Mouse (Mus musculus): ENCODE data around the gene Csf2. TPM values are rescaled to one million over a fixed set of nuclear protein-coding genes. Genes with fewer than 3 reads are reported as not detected.
"Not testable (repeated sequence)": the region's sequence is repeated elsewhere in the genome, so short reads cannot be mapped to it uniquely, and the experiment has no call there.

The Csf2 gene
- not detected for total RNA-seq (2021)
- long read RNA-seq, experiment 1: 0 reads
- long read RNA-seq, experiment 2: 0 reads

DNA sequence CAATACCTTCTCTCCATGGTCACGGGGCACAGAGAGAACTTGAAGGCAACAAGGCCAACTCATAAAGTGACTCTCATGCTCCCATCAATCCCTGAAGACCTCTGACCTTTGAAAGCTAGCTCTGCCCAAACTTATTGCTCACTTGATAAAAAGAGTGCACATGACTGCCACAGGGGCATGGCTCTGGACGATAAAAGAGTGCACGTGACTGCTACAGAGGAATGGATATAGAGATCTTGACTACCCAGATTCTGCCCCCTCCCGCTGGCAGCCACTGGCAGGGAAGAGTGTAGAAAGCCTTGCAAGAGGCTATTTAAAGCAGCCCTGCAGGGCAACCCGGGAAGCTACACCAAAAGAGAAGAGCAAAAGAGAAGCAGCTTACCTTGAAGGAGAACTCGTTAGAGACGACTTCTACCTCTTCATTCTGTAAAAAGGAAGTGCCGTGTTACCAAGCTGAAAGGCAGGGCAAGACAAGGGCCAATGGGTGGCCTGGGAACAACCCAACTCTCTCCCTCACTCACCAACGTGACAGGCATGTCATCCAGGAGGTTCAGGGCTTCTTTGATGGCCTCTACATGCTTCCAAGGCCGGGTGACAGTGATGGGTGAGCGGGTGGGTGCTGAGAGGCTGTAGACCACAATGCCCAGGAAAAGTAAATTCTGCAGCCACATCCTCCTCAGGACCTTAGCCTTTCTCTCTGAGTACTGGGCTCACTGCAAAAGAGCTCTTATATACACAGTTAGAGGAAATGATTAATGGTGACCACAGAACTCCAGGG is at the start of gene Csf2:
Gene Csf2, minus strand, starts transcription at position 728 of the 778 bp plus-strand sequence.
- intact Hi-C loops (cut with DNase I): no loop called here
- no peak for TF ChIP-seq CTCF (IDR thresholded peaks at IDR 0.05)
- no peak within 1 kb of the TSS for H3K27ac ChIP-seq
- DNase-seq (ENCODE audit: extremely low spot score in 1 of 2, low spot score in 2 of 2): no peak
- no peak within 1 kb of the TSS for H3K4me3 ChIP-seq

DNA sequence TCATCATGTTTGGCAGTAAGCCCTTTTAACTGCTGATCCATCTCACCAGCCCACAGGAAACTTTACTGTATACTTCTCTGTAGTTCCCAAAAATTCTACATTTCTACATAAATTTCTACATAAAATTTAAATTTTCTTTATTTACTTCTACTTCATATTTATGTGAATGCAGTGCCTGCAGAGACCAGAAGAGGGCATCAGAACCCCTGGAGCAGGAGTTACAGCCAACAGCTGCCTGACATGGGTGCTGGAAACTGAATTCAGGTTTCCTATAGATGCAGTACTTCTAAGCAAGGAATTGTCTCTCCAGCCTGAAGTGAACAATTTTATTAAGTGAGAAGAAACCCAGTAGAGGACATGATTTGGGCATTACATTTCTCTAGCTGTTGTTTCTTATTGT is 49.3 kb upstream of the Csf2 start:
- intact Hi-C loops (cut with DNase I): no loop called here

GRCm38 (mm10) chr11:54297471-54297870 is 48.0 kb upstream of the Csf2 start:
- intact Hi-C loops (cut with DNase I); H3K27ac ChIP-seq; DNase-seq (ENCODE audit: extremely low spot score in 1 of 2, low spot score in 2 of 2); H3K4me3 ChIP-seq: not testable (repeated sequence)

More for the DNA sequence above, 49.3 kb upstream of the Csf2 start:
- no peak for DNase-seq (ENCODE audit: extremely low spot score in 1 of 2, low spot score in 2 of 2)
- TF ChIP-seq CTCF (IDR thresholded peaks at IDR 0.05): peak; percentile 26
- H3K27ac ChIP-seq: no peak overlapping the region
- H3K4me3 ChIP-seq: no peak overlapping the region

- no peak overlapping the region for H3K27ac ChIP-seq
- no peak for TF ChIP-seq CTCF (IDR thresholded peaks at IDR 0.05)
- intact Hi-C loops (cut with DNase I): no loop called here
- no peak for DNase-seq (ENCODE audit: extremely low spot score in 1 of 2, low spot score in 2 of 2)
- no peak overlapping the region for H3K4me3 ChIP-seq
Measured at GRCm38 (mm10) chr11:54296734-54297133, 47.3 kb upstream of the Csf2 start.

DNA sequence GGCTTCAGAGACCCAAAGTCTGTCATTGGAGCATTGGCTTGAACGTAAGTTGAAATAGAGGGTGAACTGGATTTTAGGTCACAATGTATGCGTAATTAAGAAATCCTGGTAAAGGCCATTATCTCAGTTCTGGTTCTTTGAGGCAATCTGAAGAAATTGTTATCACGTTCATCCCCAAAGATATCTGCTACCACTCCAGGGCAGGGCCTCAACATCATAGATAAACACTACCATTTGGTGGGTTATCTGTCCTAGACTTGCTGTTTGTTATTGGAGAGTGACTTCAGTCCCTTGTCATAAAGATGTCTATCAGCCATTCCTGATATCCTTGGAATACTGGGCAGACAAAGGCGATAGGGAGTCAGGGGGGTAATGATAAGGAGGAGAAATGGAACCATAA is 46.5 kb upstream of the Csf2 start:
- Histone ChIP-seq H3K4me3 (no peak overlapping the region), H3K27ac (no peak overlapping the region)
- intact Hi-C loops (cut with DNase I): no loop called here
- no peak for TF ChIP-seq CTCF (IDR thresholded peaks at IDR 0.05)
- DNase-seq (ENCODE audit: extremely low spot score in 1 of 2, low spot score in 2 of 2): no peak

DNA sequence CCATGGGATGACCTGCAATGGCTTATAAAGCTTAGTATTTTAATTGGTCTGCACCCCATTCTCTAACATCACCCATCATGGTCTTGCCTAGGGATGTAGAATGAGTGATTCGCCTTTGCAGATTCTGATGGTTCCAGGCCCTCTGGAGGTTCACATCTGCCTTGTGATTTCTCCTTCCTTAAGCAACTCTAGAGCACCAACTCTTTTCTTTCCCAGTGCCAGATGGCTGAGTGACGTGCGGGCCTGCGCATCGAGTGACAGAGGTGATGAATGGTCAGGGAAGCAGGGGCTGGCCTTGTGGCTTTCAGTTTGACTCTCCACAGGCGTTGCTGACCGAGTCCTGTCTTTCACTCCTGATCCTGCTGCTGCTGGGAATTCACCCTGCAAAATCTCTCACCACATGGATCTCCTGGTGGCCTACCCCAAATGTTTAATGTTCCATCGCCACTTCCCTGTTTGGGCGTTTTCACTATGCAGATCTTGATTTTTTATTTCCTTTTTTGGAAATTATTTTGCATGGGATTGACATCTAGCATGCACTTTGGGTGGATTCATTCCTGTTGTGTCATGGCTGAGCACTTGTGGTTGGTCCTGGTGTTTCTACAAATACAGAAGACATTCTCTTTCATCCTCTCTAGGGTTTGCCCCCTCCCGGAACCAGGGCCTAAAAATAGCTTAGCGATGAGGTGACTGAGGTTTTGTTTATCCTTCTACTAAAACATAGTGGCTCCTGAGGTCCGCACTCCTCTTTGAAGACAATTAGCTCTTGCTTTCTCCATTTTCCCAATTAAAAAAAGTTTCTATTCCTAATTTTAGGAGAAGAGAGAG is 44.7 kb upstream of the Csf2 start:
- TF ChIP-seq CTCF (IDR thresholded peaks at IDR 0.05): no peak
- intact Hi-C loops (cut with DNase I): no loop called here
- Histone ChIP-seq H3K4me3 (no peak overlapping the region), H3K27ac (no peak overlapping the region)
- DNase-seq (ENCODE audit: extremely low spot score in 1 of 2, low spot score in 2 of 2): no peak

- TF ChIP-seq CTCF (IDR thresholded peaks at IDR 0.05): no peak
- Histone ChIP-seq H3K27ac (no peak overlapping the region), H3K4me3 (no peak overlapping the region)
- intact Hi-C loops (cut with DNase I): no loop called here
- no peak for DNase-seq (ENCODE audit: extremely low spot score in 1 of 2, low spot score in 2 of 2)
Measured at GRCm38 (mm10) chr11:54292163-54292562, 42.7 kb upstream of the Csf2 start.

DNA sequence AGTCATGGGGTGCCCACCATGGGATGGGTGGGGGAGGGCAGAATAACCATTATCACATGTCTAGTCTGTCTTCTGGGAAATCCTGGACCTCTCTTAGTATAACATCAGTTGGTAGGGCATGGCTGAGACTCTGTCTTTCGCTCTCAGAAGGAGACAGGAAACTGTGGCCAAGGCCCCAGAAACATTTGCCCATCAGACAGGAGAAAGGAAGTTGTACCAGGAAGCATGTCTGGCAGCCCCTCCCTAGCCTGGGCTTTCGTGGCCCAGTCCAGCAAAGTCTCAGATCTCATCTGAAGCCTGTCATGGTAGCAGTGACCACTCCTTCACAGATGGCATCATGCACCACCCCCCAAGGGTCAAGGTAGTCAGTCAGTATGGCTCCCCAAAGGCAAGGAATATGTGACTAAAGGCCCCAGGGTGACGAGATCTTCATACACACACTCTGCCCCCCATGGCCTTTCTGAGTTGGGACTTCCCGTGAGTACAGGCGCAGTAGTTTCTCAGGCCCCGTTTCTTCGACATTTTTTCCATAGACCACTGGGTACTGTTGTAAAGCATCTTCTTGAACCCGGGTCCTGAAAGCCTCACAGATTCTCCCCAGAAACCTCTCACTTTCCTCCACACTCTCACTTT is 38.5 kb upstream of the Csf2 start:
- Histone ChIP-seq H3K27ac (no peak overlapping the region), H3K4me3 (no peak overlapping the region)
- no peak for DNase-seq (ENCODE audit: extremely low spot score in 1 of 2, low spot score in 2 of 2)
- intact Hi-C loops (cut with DNase I): no loop called here
- TF ChIP-seq CTCF (IDR thresholded peaks at IDR 0.05): no peak

GRCm38 (mm10) chr11:54271437-54271949 is 22.0 kb upstream of the Csf2 start:
- intact Hi-C loops (cut with DNase I): no loop called here

GRCm38 (mm10) chr11:54269191-54269896 is 19.9 kb upstream of the Csf2 start:
- intact Hi-C loops (cut with DNase I): loop anchor here (2.0 kb wide), 1 partner anchor 47 kb away; no protein-coding TSS in a partner anchor
- TF ChIP-seq CTCF (IDR thresholded peaks at IDR 0.05): no peak
- no peak overlapping the region for H3K27ac ChIP-seq
- no peak for DNase-seq (ENCODE audit: extremely low spot score in 1 of 2, low spot score in 2 of 2)
- H3K4me3 ChIP-seq: no peak overlapping the region

More at GRCm38 (mm10) chr11:54271437-54271949, 22.0 kb upstream of the Csf2 start:
- TF ChIP-seq CTCF (IDR thresholded peaks at IDR 0.05): no peak
- Histone ChIP-seq H3K4me3 (no peak overlapping the region), H3K27ac (no peak overlapping the region)
- no peak for DNase-seq (ENCODE audit: extremely low spot score in 1 of 2, low spot score in 2 of 2)

DNA sequence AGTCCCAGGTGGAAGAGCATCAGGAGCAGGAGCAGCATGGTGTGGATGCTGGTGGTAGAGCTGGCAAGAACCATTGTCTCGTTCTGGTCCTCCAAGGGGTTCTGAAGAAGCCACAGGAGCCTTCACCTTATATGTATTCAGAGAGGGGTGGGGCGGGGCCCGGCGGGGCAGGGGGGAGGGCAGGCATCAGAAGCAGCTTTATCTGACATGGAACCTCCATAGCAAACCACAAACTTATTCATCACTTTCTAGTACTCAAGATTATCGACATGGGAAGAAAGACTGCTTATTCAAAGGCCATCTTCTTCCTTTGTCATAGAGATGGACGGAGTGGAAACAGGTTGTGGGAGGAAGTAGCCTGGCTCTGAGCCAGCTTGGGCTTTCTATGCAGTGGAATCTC is 17.7 kb upstream of the Csf2 start, which contains the start of gene Il3:
Gene Il3, minus strand, starts transcription at position 101 of the 400 bp plus-strand sequence.
- no peak for DNase-seq (ENCODE audit: extremely low spot score in 1 of 2, low spot score in 2 of 2)
- H3K27ac ChIP-seq: no peak within 1 kb of the TSS
- no peak within 1 kb of the TSS for H3K4me3 ChIP-seq
- intact Hi-C loops (cut with DNase I): loop anchor here (2.0 kb wide), 1 partner anchor 88 kb away; no protein-coding TSS in a partner anchor
- TF ChIP-seq CTCF (IDR thresholded peaks at IDR 0.05): no peak

All from left cerebral cortex, adult 2 months (tissue).